Mouse (Mus musculus) G1E (cell line): ENCODE data around the gene Ptprr. TPM values are rescaled to one million over a fixed set of nuclear protein-coding genes. Genes with fewer than 3 reads are reported as not detected.

Experiments
- ATAC-seq: 2 replicates; pipeline ENCODE4 v1.8.0; 2016; ENCODE audit warnings: mild to moderate bottlenecking; ENCODE audit not compliant: insufficient number of reproducible peaks, poor library complexity, low FRiP score, severe bottlenecking; ENCODE audit errors: extremely low read depth
- DNase-seq: peaks from one replicate; pipeline ENCODE4 v3.0.0; 2012; ENCODE audit warnings: low spot score
- H3K27me3 ChIP-seq: 2 replicates; pipeline ENCODE4 v1.6.1; 2012; ENCODE audit warnings: mild to moderate bottlenecking, low read length, inconsistent platforms; ENCODE audit not compliant: insufficient read depth
- H3K36me3 ChIP-seq: replicated peaks from 2 replicates; pipeline ENCODE3; 2012; ENCODE audit warnings: mild to moderate bottlenecking, inconsistent platforms
- H3K4me1 ChIP-seq: 2 replicates; pipeline ENCODE4 v1.6.1; 2012; ENCODE audit warnings: low read depth, low read length, inconsistent platforms, mixed read lengths; ENCODE audit not compliant: insufficient read depth
- H3K4me3 ChIP-seq: 2 replicates; pipeline ENCODE4 v1.5.1; 2012; ENCODE audit warnings: low read depth, mild to moderate bottlenecking, inconsistent platforms, low read length, moderate library complexity, mixed read lengths
- H3K9me3 ChIP-seq: replicated peaks from 2 replicates; pipeline ENCODE4 v1.6.1; 2012; ENCODE audit warnings: inconsistent platforms
- CTCF ChIP-seq: IDR thresholded peaks from 2 replicates; pipeline ENCODE4 v1.5.1; 2012; ENCODE audit warnings: low read depth, low read length, inconsistent platforms, mixed read lengths
- GATA1 ChIP-seq: IDR thresholded peaks from 2 replicates; pipeline ENCODE4 v1.6.1; 2012; ENCODE audit warnings: borderline replicate concordance, low read length, inconsistent platforms, mixed read lengths
- GATA2 ChIP-seq: IDR thresholded peaks from 2 replicates; pipeline ENCODE4 v1.6.1; 2012; ENCODE audit warnings: low read depth, low read length, inconsistent platforms, borderline replicate concordance
- POLR2AphosphoS5 ChIP-seq: IDR thresholded peaks from 2 replicates; pipeline ENCODE4 v1.6.1; 2012; ENCODE audit warnings: low read depth, low read length, inconsistent platforms; ENCODE audit not compliant: insufficient replicate concordance
- TAL1 ChIP-seq: conservative IDR thresholded peaks from 2 replicates; pipeline ENCODE4 v1.6.1; 2012; ENCODE audit warnings: low read depth, low read length, inconsistent platforms, mixed read lengths
- polyA plus RNA-seq: library from polyadenylated mRNA; stranded (reverse); fragments of >175 nt; gene quantifications from 2 replicates; pipeline ENCODE4 v1.2.3, GENCODE M21; 2012
- total RNA-seq, 2 experiments: library from RNA; stranded (forward) in 1 of 2; stranded (reverse) in 1 of 2; fragments of 200-1000 nt in 1 of 2; fragments of >200 nt in 1 of 2; fragmentation: Nextera tagmentation in 1 of 2; gene quantifications; 2 replicates each; pipeline ENCODE4 v1.2.3; 2014 to 2017

Ptprr gene
- total and polyA plus RNA-seq, 3 experiments: 0.11 TPM; not detected in 2

DNA sequence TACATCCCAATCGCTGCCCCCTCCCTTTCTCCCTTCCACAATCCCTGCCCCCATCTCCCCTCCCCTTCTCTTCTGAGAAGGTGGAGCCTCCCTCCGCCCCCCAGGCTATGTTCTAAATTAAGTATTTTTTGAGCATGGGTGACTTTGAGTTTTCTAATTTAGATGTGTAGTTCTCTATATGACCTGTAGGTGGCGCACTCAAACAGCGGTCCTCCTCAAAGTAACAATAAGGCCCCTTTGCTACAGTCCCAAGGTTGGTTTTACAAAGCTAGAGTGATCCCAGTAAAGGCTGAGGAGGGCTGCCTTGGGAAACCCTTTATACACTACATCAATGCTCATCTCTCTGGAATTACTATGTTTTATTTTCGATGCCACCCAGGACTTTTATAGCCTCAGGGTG is 181.0 kb downstream of the Ptprr start:
- H3K4me1 ChIP-seq: no peaks in the 10 kb centered on the region
- ATAC-seq: no peak
- DNase-seq: no peak
- peaks cover 42% of the 10 kb centered on the region for H3K9me3 ChIP-seq
- H3K4me3 ChIP-seq: no peak overlapping the region
- H3K27me3 ChIP-seq: no peaks in the 10 kb centered on the region
- TF ChIP-seq GATA2 (no peak), GATA1 (no peak), POLR2AphosphoS5 (no peak), CTCF (0 out of 2 replicates have a peak, but pooled peaks have one; percentile 23), TAL1 (no peak)
- no peaks in the 10 kb centered on the region for H3K36me3 ChIP-seq

DNA sequence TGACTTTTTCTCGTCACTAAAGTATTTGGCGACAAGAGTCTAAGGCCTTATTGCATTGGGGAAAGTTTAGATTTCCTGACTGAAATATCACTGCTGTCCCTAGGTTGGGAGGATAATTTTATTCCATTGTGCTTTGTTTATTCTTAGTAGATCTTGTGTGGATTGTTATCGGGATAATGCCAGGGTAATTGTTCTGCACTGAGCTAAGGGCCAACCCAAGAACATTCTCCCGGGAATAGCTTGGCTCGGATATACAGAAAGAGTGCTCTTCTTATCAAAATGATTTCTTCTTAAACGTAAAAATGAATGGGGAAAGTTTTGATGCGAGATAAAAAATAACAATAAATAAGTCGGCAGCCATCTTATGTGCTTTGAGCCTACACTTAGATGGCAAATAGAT is 183.5 kb downstream of the Ptprr start:
- Histone ChIP-seq H3K4me1 (no peaks in the 10 kb centered on the region), H3K27me3 (no peaks in the 10 kb centered on the region), H3K9me3 (peaks cover 30% of the 10 kb centered on the region), H3K36me3 (no peaks in the 10 kb centered on the region), H3K4me3 (no peak overlapping the region)
- DNase-seq (no peak), ATAC-seq (no peak)
- TF ChIP-seq TAL1 (no peak), GATA1 (no peak), GATA2 (no peak), POLR2AphosphoS5 (no peak), CTCF (no peak)

DNA sequence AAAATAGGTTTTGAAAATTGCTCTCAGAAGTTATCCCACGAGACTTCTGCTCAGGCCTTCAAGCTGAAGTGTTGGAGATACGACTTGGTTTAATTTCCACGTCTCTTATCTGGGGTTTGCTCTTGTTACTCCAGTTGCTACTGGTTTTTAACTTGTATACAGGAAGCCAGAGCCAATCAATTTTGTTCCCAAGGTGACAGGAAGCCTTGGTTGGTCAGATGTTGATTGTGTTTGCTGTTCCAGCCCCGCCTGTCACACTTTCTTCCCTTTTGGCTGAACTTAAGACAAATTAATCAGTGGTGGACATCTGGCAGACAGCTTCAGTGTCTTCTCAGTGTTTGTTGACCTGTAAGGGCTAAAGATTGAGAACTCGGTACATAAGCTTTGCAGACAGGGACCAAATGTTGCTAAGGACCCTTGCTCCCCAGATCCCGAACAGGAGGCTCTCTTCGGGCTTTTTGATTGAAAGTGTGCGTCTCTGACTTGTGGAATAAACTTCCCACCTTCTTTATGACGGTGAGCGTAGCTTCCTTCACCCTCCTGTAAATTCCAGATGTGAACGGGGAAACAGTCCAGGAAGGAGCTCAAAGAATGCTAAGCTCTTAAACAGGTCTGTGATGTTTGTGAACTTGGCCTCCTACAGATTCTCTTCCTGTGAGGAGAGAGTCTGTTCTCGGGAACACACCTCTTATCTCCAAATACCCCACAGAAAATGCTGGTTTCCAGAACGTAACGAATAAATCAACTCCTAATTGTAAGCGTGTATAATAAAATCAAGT is 187.8 kb downstream of the Ptprr start:
- peaks cover 22% of the 10 kb centered on the region for H3K9me3 ChIP-seq
- DNase-seq (no peak), ATAC-seq (no peak)
- H3K36me3 ChIP-seq: no peaks in the 10 kb centered on the region
- H3K4me1 ChIP-seq: no peaks in the 10 kb centered on the region
- TF ChIP-seq GATA2: no peak
- no peak for TF ChIP-seq POLR2AphosphoS5
- no peak for TF ChIP-seq GATA1
- TF ChIP-seq CTCF: no peak
- H3K27me3 ChIP-seq: no peaks in the 10 kb centered on the region
- H3K4me3 ChIP-seq: no peak overlapping the region

DNA sequence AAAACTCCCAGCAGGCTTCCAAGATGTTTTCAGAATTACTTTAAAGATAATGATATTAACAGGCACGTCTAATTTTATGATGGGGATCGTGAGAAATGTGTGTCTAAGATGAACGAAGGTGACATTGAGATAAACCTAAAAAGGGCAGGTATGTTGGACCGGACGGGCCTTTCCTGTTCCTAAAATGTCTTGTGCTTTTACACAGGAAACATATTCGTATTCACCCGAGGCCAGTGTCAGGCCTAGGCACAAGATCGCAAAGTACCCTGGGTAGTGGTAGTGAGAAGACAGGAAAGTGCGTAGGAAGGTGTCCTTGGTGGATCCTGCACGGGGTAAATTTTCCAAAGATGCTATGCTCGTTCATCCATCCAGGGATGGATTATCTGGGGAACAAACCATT is 188.4 kb downstream of the Ptprr start:
- TF ChIP-seq TAL1: no peak
- TF ChIP-seq GATA1: no peak
- Histone ChIP-seq H3K4me1 (no peaks in the 10 kb centered on the region), H3K36me3 (no peaks in the 10 kb centered on the region), H3K4me3 (no peak overlapping the region), H3K27me3 (no peaks in the 10 kb centered on the region), H3K9me3 (peaks cover 18% of the 10 kb centered on the region)
- ATAC-seq (no peak), DNase-seq (no peak)

DNA sequence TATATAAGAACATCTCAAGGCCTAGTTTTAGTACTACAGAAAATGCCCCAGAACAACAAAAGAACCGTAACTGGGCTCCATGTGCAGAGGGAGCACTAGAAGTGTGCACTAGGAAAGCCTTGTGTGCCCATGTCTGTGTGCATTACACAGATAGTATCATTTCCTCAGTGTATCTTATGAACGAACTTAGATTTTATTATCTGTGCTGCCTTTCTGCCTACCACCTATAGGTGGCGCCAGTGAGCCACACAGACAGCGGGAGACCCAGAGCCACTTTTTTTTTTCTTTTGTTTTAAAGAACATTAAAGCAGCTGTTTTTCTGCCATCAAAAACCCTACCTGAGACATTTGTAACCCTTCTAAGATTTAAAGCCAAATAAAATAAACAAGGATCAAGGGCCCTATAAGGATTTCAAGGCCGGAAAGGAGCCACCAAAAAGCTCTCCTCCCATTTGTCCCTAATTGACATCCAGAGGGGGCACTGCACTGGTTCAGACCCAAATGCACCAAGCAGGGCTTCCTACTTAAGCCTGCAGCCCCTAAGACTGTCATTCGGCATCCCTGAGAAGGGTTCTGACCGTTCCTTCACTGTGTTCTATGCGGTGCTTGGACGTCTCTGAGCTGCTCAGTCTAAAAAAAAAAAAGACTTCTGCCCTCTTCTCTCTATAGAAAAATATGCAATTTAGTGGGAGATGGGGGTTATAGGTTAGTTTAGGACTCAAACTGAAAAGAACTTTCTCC is 190.1 kb downstream of the Ptprr start:
- no peak for DNase-seq
- no peak for ATAC-seq
- no peak overlapping the region for H3K4me3 ChIP-seq

DNA sequence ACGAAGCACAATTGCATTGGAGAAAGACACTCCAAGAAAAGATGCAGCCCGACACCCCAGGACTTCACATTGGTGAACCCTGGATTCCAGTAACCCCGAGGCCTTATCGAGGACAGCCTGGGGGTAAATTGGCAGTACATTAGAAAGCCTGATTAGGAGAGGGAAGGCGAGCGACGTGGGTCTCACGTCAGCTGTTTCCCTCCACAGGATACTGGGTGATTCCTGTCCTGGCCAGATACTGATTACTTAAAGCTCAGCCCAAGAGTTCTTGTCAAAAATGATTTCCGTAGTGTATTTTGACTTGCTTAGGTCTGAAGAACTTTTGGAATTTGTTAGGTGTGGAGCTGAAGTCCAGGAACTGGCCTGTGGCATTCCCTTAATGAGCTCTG is 190.7 kb downstream of the Ptprr start:
- no peak for ATAC-seq

More for the DNA sequence above, 190.1 kb downstream of the Ptprr start:
- no peaks in the 10 kb centered on the region for H3K27me3 ChIP-seq
- no peaks in the 10 kb centered on the region for H3K4me1 ChIP-seq
- TF ChIP-seq CTCF (peak; percentile 46), GATA2 (no peak), POLR2AphosphoS5 (no peak), TAL1 (no peak), GATA1 (no peak)
- peaks cover 12% of the 10 kb centered on the region for H3K9me3 ChIP-seq
- H3K36me3 ChIP-seq: no peaks in the 10 kb centered on the region

More for the DNA sequence above, 190.7 kb downstream of the Ptprr start:
- H3K4me1 ChIP-seq: no peaks in the 10 kb centered on the region
- no peak for DNase-seq
- no peak overlapping the region for H3K4me3 ChIP-seq
- no peak for TF ChIP-seq POLR2AphosphoS5
- TF ChIP-seq GATA2: no peak
- no peak for TF ChIP-seq CTCF
- no peak for TF ChIP-seq GATA1
- no peak for TF ChIP-seq TAL1
- H3K27me3 ChIP-seq: no peaks in the 10 kb centered on the region
- H3K9me3 ChIP-seq: peaks cover 12% of the 10 kb centered on the region
- no peaks in the 10 kb centered on the region for H3K36me3 ChIP-seq
